Mouse (Mus musculus): ENCODE measurements around the gene G0s2. TPM values are rescaled to one million over a fixed set of nuclear protein-coding genes. Genes with fewer than 3 reads are reported as not detected.
"Not testable (repeated sequence)": the region's sequence is repeated elsewhere in the genome, so short reads cannot be mapped to it uniquely, and the experiment has no call there.

Gene G0s2
- polyA plus RNA-seq, 1 experiment from 2014 or later, result 5.1 TPM

DNA sequence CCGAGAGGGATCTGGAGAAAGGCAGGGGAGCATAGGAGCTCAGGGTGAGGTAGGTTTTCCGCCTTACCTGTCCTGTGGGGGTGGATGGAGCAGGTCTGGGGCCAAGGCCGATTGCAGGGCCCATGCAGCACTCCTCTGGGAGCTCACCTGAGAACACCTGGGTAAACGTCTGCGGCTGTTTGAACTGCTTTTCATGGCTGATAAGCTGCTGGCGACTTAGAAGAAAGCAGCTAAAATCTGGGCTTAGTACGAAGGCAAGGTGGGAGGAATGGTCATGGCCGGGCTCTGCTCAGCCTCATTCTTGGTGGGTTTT lies 29.0 kb upstream of the G0s2 start:
- H3K4me1 ChIP-seq, result peaks cover 4% of the 10 kb centered on the region; the same call in 1 of the 2 replicates
- H3K27ac ChIP-seq (replicated peaks), result no peak overlapping the region
- no peak for ATAC-seq (replicated peaks)
- WGBS, result 73% methylated on average over 8 of the region's 8 CpGs
- no peak overlapping the region for H3K4me3 ChIP-seq
- H3K4me2 ChIP-seq (replicated peaks), result no peak overlapping the region
- H3K36me3 ChIP-seq, result no peaks in the 10 kb centered on the region
- H3K9me3 ChIP-seq, result no peaks in the 10 kb centered on the region
- H3K27me3 ChIP-seq, result no peaks in the 10 kb centered on the region
- no peak overlapping the region for H3K9ac ChIP-seq (replicated peaks)

DNA sequence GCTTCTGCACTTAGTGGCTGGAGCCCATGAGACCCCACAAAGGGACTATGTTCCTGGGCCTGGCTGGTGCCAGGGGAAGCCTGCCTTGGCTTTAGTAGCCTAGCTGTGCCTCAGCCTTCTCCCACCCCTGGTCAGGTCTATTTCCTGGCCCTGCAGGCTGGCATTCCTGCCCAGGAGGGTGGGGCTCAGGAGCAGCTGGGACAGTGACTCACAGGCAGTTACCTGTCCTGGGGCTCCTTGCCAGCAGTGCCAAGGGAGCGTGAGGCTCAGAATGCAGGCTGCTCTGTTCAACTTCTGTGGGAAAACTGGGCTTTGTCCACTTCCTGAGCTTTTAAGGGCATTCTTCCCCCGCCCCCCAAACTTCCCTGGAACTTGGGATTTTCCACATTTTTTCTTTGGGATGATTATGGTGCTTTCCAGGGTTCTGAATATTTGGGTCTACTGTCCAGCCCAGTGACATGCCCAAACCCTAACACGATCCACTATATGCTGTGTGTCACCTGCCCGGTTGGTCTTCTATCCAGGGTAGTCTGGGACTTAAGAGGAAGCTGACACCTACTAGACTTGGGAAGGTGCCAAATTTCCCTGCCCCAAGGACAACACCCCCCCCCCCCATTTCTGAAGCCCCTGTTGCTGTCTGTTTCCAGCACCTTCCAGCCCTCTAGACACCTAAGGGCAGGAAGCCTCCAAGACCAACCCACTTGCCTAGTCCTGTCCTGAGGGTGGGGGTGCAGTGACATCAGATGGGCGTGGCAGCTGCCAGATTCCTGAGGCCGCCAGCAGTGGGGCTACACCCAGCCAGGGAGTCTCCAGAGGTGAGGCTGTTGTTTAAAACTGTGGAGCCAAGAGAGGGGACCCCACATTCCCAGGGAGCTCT lies 28.4 kb upstream of the G0s2 start:
- 73% methylated on average over 6 of the region's 6 CpGs for WGBS
- H3K27ac ChIP-seq (replicated peaks), result no peak overlapping the region

DNA sequence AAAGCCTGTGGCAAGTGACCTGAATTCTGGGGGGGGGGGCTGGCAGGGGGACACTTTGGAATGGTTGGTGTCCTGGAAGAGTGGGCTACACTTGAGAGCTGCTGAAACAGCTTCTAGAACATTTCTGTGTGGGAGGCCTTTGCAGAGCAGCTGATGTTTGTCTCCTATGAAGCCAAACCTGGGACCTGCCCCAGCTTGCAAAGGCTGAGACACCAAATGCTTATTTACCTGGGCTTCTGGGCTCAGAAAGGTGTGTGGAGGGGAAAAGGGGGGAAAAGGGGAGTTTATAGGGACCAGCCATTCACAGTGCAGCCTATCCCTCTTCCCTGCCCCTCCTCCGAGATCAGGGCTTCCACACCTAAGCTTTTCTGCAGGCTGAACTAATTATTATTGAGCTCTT lies 27.0 kb upstream of the G0s2 start:
- H3K36me3 ChIP-seq, result no peaks in the 10 kb centered on the region
- H3K27me3 ChIP-seq, result no peaks in the 10 kb centered on the region
- H3K4me2 ChIP-seq (replicated peaks), result no peak overlapping the region
- WGBS, result 62% methylated on average over 1 of the region's 1 CpGs
- no peak overlapping the region for H3K9ac ChIP-seq (replicated peaks)
- no peak overlapping the region for H3K4me3 ChIP-seq
- ATAC-seq (replicated peaks), result no peak
- H3K4me1 ChIP-seq, result no peaks in the 10 kb centered on the region
- no peaks in the 10 kb centered on the region for H3K9me3 ChIP-seq
- H3K27ac ChIP-seq (replicated peaks), result no peak overlapping the region

More for the DNA sequence above, 28.4 kb upstream of the G0s2 start:
- Histone ChIP-seq H3K9me3 (no peaks in the 10 kb centered on the region), H3K9ac (replicated peaks) (no peak overlapping the region), H3K27me3 (no peaks in the 10 kb centered on the region), H3K4me1 (peaks cover 4% of the 10 kb centered on the region; the same call in 1 of the 2 replicates), H3K4me3 (no peak overlapping the region), H3K36me3 (no peaks in the 10 kb centered on the region), H3K4me2 (replicated peaks) (no peak overlapping the region)
- ATAC-seq (replicated peaks), result no peak

GRCm38 (mm10) chr1:193298141-193298765 lies 25.2 kb upstream of the G0s2 start:
- H3K27me3 ChIP-seq, result no peaks in the 10 kb centered on the region
- no peaks in the 10 kb centered on the region for H3K4me1 ChIP-seq
- H3K4me2 ChIP-seq (replicated peaks), result no peak overlapping the region
- WGBS, result 68% methylated on average over 3 of the region's 3 CpGs
- no peak overlapping the region for H3K9ac ChIP-seq (replicated peaks)
- no peaks in the 10 kb centered on the region for H3K9me3 ChIP-seq
- no peak for ATAC-seq (replicated peaks)
- H3K36me3 ChIP-seq, result no peaks in the 10 kb centered on the region
- no peak overlapping the region for H3K4me3 ChIP-seq
- H3K27ac ChIP-seq (replicated peaks), result no peak overlapping the region

GRCm38 (mm10) chr1:193295920-193296319 lies 22.9 kb upstream of the G0s2 start:
- Histone ChIP-seq H3K4me3 (no peak overlapping the region), H3K9me3 (no peaks in the 10 kb centered on the region), H3K4me2 (replicated peaks) (no peak overlapping the region), H3K9ac (replicated peaks) (no peak overlapping the region), H3K27me3 (no peaks in the 10 kb centered on the region), H3K36me3 (no peaks in the 10 kb centered on the region), H3K4me1 (no peaks in the 10 kb centered on the region), H3K27ac (replicated peaks) (no peak overlapping the region)
- 88% methylated on average over 5 of the region's 5 CpGs for WGBS
- ATAC-seq (replicated peaks), result no peak

GRCm38 (mm10) chr1:193293926-193294325 lies 20.9 kb upstream of the G0s2 start:
- H3K4me2 ChIP-seq (replicated peaks), result no peak overlapping the region
- H3K27me3 ChIP-seq, result no peaks in the 10 kb centered on the region
- H3K4me3 ChIP-seq, result no peak overlapping the region
- no peak overlapping the region for H3K27ac ChIP-seq (replicated peaks)
- no peak for ATAC-seq (replicated peaks)
- H3K36me3 ChIP-seq, result no peaks in the 10 kb centered on the region
- no peaks in the 10 kb centered on the region for H3K4me1 ChIP-seq
- no peak overlapping the region for H3K9ac ChIP-seq (replicated peaks)
- no peaks in the 10 kb centered on the region for H3K9me3 ChIP-seq
- 75% methylated on average over 3 of the region's 3 CpGs for WGBS

DNA sequence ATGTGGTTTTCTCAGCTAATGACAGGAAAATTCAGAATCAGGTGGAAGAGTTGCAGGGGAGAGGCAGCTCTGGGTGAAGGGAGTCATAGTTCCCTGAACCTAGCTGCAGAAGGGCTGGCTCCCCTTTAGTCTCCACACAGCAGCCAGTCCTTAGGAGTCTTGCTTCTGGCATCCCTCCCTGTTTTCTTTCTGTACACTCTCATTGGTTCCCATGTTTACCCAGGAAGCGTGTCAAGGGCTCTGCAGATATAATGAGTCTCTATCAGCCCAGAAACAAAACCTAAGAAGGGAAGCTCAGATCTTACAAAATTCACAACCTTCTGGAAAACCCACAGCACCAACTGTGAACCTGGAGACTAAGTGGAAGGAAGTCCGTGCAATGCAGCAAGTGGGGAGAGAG lies 20.0 kb upstream of the G0s2 start:
- WGBS, result 71% methylated on average over 2 of the region's 2 CpGs
- no peaks in the 10 kb centered on the region for H3K27me3 ChIP-seq
- H3K9ac ChIP-seq (replicated peaks), result no peak overlapping the region
- H3K4me2 ChIP-seq (replicated peaks), result no peak overlapping the region
- no peaks in the 10 kb centered on the region for H3K36me3 ChIP-seq
- no peaks in the 10 kb centered on the region for H3K4me1 ChIP-seq
- H3K9me3 ChIP-seq, result no peaks in the 10 kb centered on the region
- no peak for ATAC-seq (replicated peaks)
- H3K4me3 ChIP-seq, result no peak overlapping the region
- H3K27ac ChIP-seq (replicated peaks), result no peak overlapping the region

DNA sequence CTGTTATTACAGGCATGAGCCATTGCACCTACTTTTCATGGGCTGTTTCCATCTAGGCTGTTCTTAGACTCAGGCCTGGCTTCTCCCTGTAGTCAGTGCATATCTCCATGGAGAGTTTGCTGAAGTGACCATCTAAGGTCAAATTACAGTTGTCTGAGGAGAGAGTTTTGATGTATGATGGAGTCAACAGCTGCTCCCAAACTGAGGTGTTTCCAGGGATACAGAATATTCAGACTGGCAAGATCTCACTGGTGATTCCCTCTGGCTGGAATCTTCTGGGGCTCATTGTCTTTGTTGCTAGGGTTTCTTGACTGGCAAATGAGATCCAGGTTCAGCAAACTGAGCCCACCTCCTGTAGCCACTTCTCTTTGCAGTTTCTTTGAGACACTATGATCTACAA lies 17.7 kb upstream of the G0s2 start:
- no peak overlapping the region for H3K9ac ChIP-seq (replicated peaks)
- no peaks in the 10 kb centered on the region for H3K9me3 ChIP-seq
- H3K4me2 ChIP-seq (replicated peaks), result no peak overlapping the region
- no peaks in the 10 kb centered on the region for H3K36me3 ChIP-seq
- H3K4me3 ChIP-seq, result no peak overlapping the region
- H3K4me1 ChIP-seq, result no peaks in the 10 kb centered on the region
- no peak for ATAC-seq (replicated peaks)
- no peak overlapping the region for H3K27ac ChIP-seq (replicated peaks)
- no peaks in the 10 kb centered on the region for H3K27me3 ChIP-seq

GRCm38 (mm10) chr1:193289914-193290313 lies 16.9 kb upstream of the G0s2 start:
- H3K9ac ChIP-seq (replicated peaks), result no peak overlapping the region
- no peaks in the 10 kb centered on the region for H3K4me1 ChIP-seq
- H3K4me3 ChIP-seq, result no peak overlapping the region
- 92% methylated on average over 5 of the region's 5 CpGs for WGBS
- H3K27me3 ChIP-seq, result no peaks in the 10 kb centered on the region
- H3K9me3 ChIP-seq, result no peaks in the 10 kb centered on the region
- H3K36me3 ChIP-seq, result no peaks in the 10 kb centered on the region
- H3K27ac ChIP-seq (replicated peaks), result no peak overlapping the region
- H3K4me2 ChIP-seq (replicated peaks), result no peak overlapping the region
- no peak for ATAC-seq (replicated peaks)

- no peak for ATAC-seq (replicated peaks)
- Histone ChIP-seq H3K27ac (replicated peaks) (no peak overlapping the region), H3K4me2 (replicated peaks) (no peak overlapping the region), H3K36me3 (no peaks in the 10 kb centered on the region), H3K4me1 (no peaks in the 10 kb centered on the region), H3K4me3 (no peak overlapping the region), H3K9me3 (no peaks in the 10 kb centered on the region), H3K27me3 (no peaks in the 10 kb centered on the region), H3K9ac (replicated peaks) (no peak overlapping the region)
- 90% methylated on average over 3 of the region's 3 CpGs for WGBS
Measured at GRCm38 (mm10) chr1:193289076-193289475, 16.1 kb upstream of the G0s2 start.

- Histone ChIP-seq H3K27me3 (no peaks in the 10 kb centered on the region), H3K27ac (replicated peaks) (no peak overlapping the region)
- WGBS, result 92% methylated on average over 2 of the region's 2 CpGs
Measured at GRCm38 (mm10) chr1:193287578-193287977, 14.6 kb upstream of the G0s2 start.

GRCm38 (mm10) chr1:193285766-193286325 lies 12.8 kb upstream of the G0s2 start:
- H3K4me3 ChIP-seq; H3K9me3 ChIP-seq; H3K27ac ChIP-seq (replicated peaks); ATAC-seq (replicated peaks); H3K9ac ChIP-seq (replicated peaks); H3K4me1 ChIP-seq; H3K36me3 ChIP-seq; H3K4me2 ChIP-seq (replicated peaks); H3K27me3 ChIP-seq: not testable (repeated sequence)
- 96% methylated on average over 3 of the region's 3 CpGs for WGBS

More at GRCm38 (mm10) chr1:193287578-193287977, 14.6 kb upstream of the G0s2 start:
- Histone ChIP-seq H3K36me3 (no peaks in the 10 kb centered on the region), H3K9ac (replicated peaks) (no peak overlapping the region), H3K9me3 (no peaks in the 10 kb centered on the region), H3K4me2 (replicated peaks) (no peak overlapping the region), H3K4me1 (no peaks in the 10 kb centered on the region), H3K4me3 (no peak overlapping the region)
- ATAC-seq (replicated peaks), result no peak
